Mouse (Mus musculus) regulatory T cell (primary cell): Measurements from ENCODE around the gene Smap2.

Experiments
- in situ Hi-C: fragments of 300-600 bp; cut with MboI, MseI; formaldehyde crosslinking; loops from one replicate; pipeline ENCODE4 v1.15.1; 2025; ENCODE audit warnings: high pct_unique_total_duplicates

Gene Smap2

GRCm38 (mm10) chr4:120987319-120987718 lies 29.7 kb downstream of the Smap2 start:
- in situ Hi-C loops = loop anchor here (5.0 kb wide), 1 partner anchor 45 kb away; no protein-coding TSS in a partner anchor

- in situ Hi-C loops = loop anchor here (5.0 kb wide), 1 partner anchor 46 kb away; no protein-coding TSS in a partner anchor
These were observed 30.6 kb downstream of the Smap2 start for GRCm38 (mm10) chr4:120986446-120986845.

- in situ Hi-C loops = no loop called here
These were observed 38.8 kb downstream of the Smap2 start for GRCm38 (mm10) chr4:120978221-120978620.

GRCm38 (mm10) chr4:120975428-120975734 lies 41.7 kb downstream of the Smap2 start:
- in situ Hi-C loops = no loop called here

- in situ Hi-C loops = no loop called here
These were observed 42.2 kb downstream of the Smap2 start for GRCm38 (mm10) chr4:120974711-120975427.

GRCm38 (mm10) chr4:120971842-120972241 lies 45.2 kb downstream of the Smap2 start:
- in situ Hi-C loops = no loop called here

GRCm38 (mm10) chr4:120969382-120970146 lies 47.5 kb downstream of the Smap2 start:
- in situ Hi-C loops = loop anchor here (5.0 kb wide), 1 partner anchor 37 kb away; no protein-coding TSS in a partner anchor

- in situ Hi-C loops = loop anchor here (5.0 kb wide), 1 partner anchor 36 kb away; no protein-coding TSS in a partner anchor
These were observed 48.6 kb downstream of the Smap2 start for GRCm38 (mm10) chr4:120968486-120968885.

- in situ Hi-C loops = no loop called here
These were observed 61.5 kb downstream of the Smap2 start for GRCm38 (mm10) chr4:120955586-120955985.

- in situ Hi-C loops = no loop called here
These were observed 63.4 kb downstream of the Smap2 start for GRCm38 (mm10) chr4:120953667-120954066.

- in situ Hi-C loops = no loop called here
These were observed 64.0 kb downstream of the Smap2 start for GRCm38 (mm10) chr4:120953038-120953437.

GRCm38 (mm10) chr4:120952163-120952562 lies 64.9 kb downstream of the Smap2 start:
- in situ Hi-C loops = no loop called here

- in situ Hi-C loops = no loop called here
These were observed 65.5 kb downstream of the Smap2 start, which contains the start of gene Zfp69 for GRCm38 (mm10) chr4:120951428-120951973. Gene Zfp69, minus strand, starts transcription at chr4:120951699.

GRCm38 (mm10) chr4:120950763-120951427 lies 66.2 kb downstream of the Smap2 start:
- in situ Hi-C loops = no loop called here

GRCm38 (mm10) chr4:120948938-120949337 lies 68.1 kb downstream of the Smap2 start:
- in situ Hi-C loops = no loop called here

GRCm38 (mm10) chr4:120935006-120935405 lies 82.0 kb downstream of the Smap2 start:
- in situ Hi-C loops = no loop called here

- in situ Hi-C loops = loop anchor here (5.0 kb wide), 1 partner anchor 37 kb away; no protein-coding TSS in a partner anchor
These were observed 86.3 kb downstream of the Smap2 start for GRCm38 (mm10) chr4:120930736-120931135.

- in situ Hi-C loops = no loop called here
These were observed 88.4 kb downstream of the Smap2 start for GRCm38 (mm10) chr4:120928686-120929085.

GRCm38 (mm10) chr4:120925386-120925785 lies 91.7 kb downstream of the Smap2 start:
- in situ Hi-C loops = no loop called here

- in situ Hi-C loops = no loop called here
These were observed 92.3 kb downstream of the Smap2 start, which contains the start of gene Exo5 for GRCm38 (mm10) chr4:120924554-120925299. Gene Exo5, minus strand, starts transcription at chr4:120925017.

- in situ Hi-C loops = no loop called here
These were observed 95.6 kb downstream of the Smap2 start for GRCm38 (mm10) chr4:120921461-120921860.
